Mouse (Mus musculus): ENCODE measurements at regions not wholly inside any gene's neighbourhood (a gene's known extent, or its start where the extent isn't known, plus 50 kb on each side); places are given as distances from the start of the nearest gene placed in this dataset.

DNA sequence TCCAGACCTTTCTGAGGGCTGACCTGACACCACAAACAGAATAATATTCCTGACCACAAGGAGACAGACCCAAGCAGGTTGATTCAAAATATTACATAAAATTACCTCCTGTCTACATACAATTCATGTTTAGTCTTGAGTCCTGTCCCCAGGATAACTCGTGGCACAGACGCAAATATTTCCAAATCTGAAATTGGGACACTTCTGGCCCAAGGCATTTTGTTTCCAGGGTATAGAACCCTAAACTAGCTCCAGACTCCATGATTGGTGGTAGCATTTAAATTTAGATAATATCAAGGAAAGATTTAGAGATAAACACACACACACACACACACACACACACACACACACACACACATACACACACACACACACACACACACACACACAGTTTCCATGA is 498.7 kb downstream of the Med13l start:
- TF ChIP-seq CTCF (conservative IDR thresholded peaks at IDR 0.05; ENCODE audit: low read length) (no peak), NANOG (IDR thresholded peaks at IDR 0.05; ENCODE audit: borderline replicate concordance, low read length) (no peak), POU5F1 (IDR thresholded peaks at IDR 0.05; ENCODE audit: borderline replicate concordance, low read length) (no peak)
